In the genomic region with DNA sequence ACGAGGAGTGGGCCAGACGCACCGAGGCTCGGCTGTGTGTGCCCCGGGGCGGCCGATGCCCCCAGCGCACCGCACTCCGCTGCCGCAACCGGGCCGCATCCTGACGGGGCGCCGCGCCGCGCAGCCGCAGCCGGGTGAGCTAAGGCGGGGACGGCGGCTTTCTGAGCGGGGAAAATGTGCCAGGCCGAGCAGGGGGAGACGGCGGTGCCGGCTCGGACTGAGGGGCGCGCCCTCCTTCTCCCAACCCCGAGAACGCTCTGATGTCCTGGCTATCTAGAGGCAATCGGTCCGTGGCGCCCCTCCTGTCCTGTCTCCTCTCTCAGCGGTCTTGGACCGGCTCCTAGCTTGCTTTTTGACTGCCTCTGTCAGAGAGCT, we compare ENCODE assay signal across 9 mouse cellular contexts. TPM values are rescaled to one million over a fixed set of nuclear protein-coding genes. Genes with fewer than 3 reads are reported as not detected.
DNase-seq lines count a peak whose midpoint lies in the region; ATAC-seq and TF ChIP-seq lines count a peak whose summit lies in the region.
"Had no signal": no experiment of that assay in that cellular context is flagged by ENCODE, and none has a peak within 500 bp of the region (broad histone marks: within the 10 kb centered on the region; RNA-seq: fewer than 3 reads in every experiment).

No protein-coding gene starts in this region.

- peak overlapping the region; percentile 35; the same call in 1 of the 2 replicates for H3K27ac ChIP-seq in heart, embryonic 11.5 days (ENCODE audit: low read depth, low read length)
- H3K27ac ChIP-seq in forebrain, embryonic 13.5 days: peak overlapping the region; percentile 90
- no peak overlapping the region; the same call in 1 of the 2 replicates for H3K27ac ChIP-seq in liver, embryonic 15.5 days (replicated peaks)

- peaks cover 10% of the 10 kb centered on the region; the same call in 1 of the 2 replicates for H3K36me3 ChIP-seq in heart, embryonic 11.5 days (ENCODE audit: control insufficient read depth, insufficient read depth, low read length)
- H3K36me3 ChIP-seq in E14TG2a.4 (ENCODE audit: insufficient read depth, low read length): peaks cover 40% of the 10 kb centered on the region
- H3K36me3 ChIP-seq in forebrain, embryonic 13.5 days (ENCODE audit: poor library complexity, severe bottlenecking): peaks cover 39% of the 10 kb centered on the region
- 0 out of 2 replicates have a peak, but pooled peaks cover 8% of the 10 kb centered on the region for H3K36me3 ChIP-seq in liver, embryonic 15.5 days (replicated peaks)

- peak; percentile 3; the same call in 1 of the 2 replicates for ATAC-seq in heart, embryonic 11.5 days (replicated peaks; ENCODE audit: insufficient number of reproducible peaks, low FRiP score, low TSS enrichment)
- no peak for ATAC-seq in forebrain, embryonic 13.5 days
- ATAC-seq in liver, embryonic 15.5 days (ENCODE audit: insufficient read depth): no peak; the same call in 1 of the 2 replicates

- no peaks in the 10 kb centered on the region for H3K9me3 ChIP-seq in heart, embryonic 11.5 days (replicated peaks; ENCODE audit: control insufficient read depth, low read length)
- H3K9me3 ChIP-seq in E14TG2a.4 (ENCODE audit: low read length): no peaks in the 10 kb centered on the region
- no peaks in the 10 kb centered on the region for H3K9me3 ChIP-seq in forebrain, embryonic 13.5 days (replicated peaks)
- no peaks in the 10 kb centered on the region for H3K9me3 ChIP-seq in liver, embryonic 15.5 days (replicated peaks)

- TF ChIP-seq CTCF in E14TG2a.4 (conservative IDR thresholded peaks at IDR 0.05; ENCODE audit: low read length): no peak

- H3K4me1 ChIP-seq in heart, embryonic 11.5 days (ENCODE audit: control insufficient read depth, insufficient read depth, low read length): peaks cover 10% of the 10 kb centered on the region
- H3K4me1 ChIP-seq in E14TG2a.4 (replicated peaks; ENCODE audit: low read depth, low read length): peaks cover 38% of the 10 kb centered on the region
- H3K4me1 ChIP-seq in forebrain, embryonic 13.5 days: peaks cover 18% of the 10 kb centered on the region
- peaks cover 14% of the 10 kb centered on the region for H3K4me1 ChIP-seq in liver, embryonic 15.5 days (replicated peaks)

- intact Hi-C loops in heart, postnatal 25 days (cut with DNase I): no loop called here

- H3K27me3 ChIP-seq in heart, embryonic 11.5 days (ENCODE audit: control insufficient read depth, insufficient read depth, low read length): no peaks in the 10 kb centered on the region; the same call in 1 of the 2 replicates
- H3K27me3 ChIP-seq in E14TG2a.4 (ENCODE audit: insufficient read depth, low read length): no peaks in the 10 kb centered on the region; the same call in 1 of the 2 replicates
- 0 out of 2 replicates have a peak, but pooled peaks cover 4% of the 10 kb centered on the region for H3K27me3 ChIP-seq in forebrain, embryonic 13.5 days
- peaks cover 40% of the 10 kb centered on the region for H3K27me3 ChIP-seq in liver, embryonic 15.5 days

- H3K4me3 ChIP-seq in heart, embryonic 11.5 days (ENCODE audit: low read depth, low read length): peak overlapping the region; percentile 88
- H3K4me3 ChIP-seq in E14TG2a.4 (replicated peaks; ENCODE audit: low read length): peak overlapping the region; percentile 95
- H3K4me3 ChIP-seq in forebrain, embryonic 13.5 days: peak overlapping the region; percentile 79
- peak overlapping the region; percentile 72 for H3K4me3 ChIP-seq in liver, embryonic 15.5 days (replicated peaks)

- peak overlapping the region; percentile 89 for H3K9ac ChIP-seq in heart, embryonic 11.5 days (ENCODE audit: low read depth, low read length)
- H3K9ac ChIP-seq in forebrain, embryonic 13.5 days: peak overlapping the region; percentile 95
- peak overlapping the region; percentile 71 for H3K9ac ChIP-seq in liver, embryonic 15.5 days

- 0% methylated on average over 32 of the region's 39 CpGs for WGBS in heart, embryonic 11.5 days (ENCODE audit: insufficient replicate concordance)
- WGBS in forebrain, embryonic 13.5 days: 0% methylated on average over 32 of the region's 39 CpGs
- WGBS in liver, embryonic 15.5 days (ENCODE audit: insufficient replicate concordance): under 1% methylated on average over 39 of the region's 39 CpGs

- peak overlapping the region; percentile 89 for H3K4me2 ChIP-seq in heart, embryonic 11.5 days
- peak overlapping the region; percentile 88 for H3K4me2 ChIP-seq in forebrain, embryonic 13.5 days
- peak overlapping the region; percentile 98 for H3K4me2 ChIP-seq in liver, embryonic 15.5 days

- no peak for DNase-seq in heart, postnatal 25 days (ENCODE audit: low spot score)
- no peak for DNase-seq in thymus, postnatal 36 days
- no peak for DNase-seq in adrenal gland, adult 2 months
- no peak for DNase-seq in cerebellum, adult 11-12 months

RNA-seq across cellular contexts. Expression of gene Slc27a4, which starts 0.4 kb away (rescaled TPM):
- 6.7 and 8.3 TPM in 2 replicates for polyA plus RNA-seq in heart, embryonic 11.5 days (2014; fragmentation: Nextera tagmentation; extraction: Ambion mirVana)
- total RNA-seq in heart, postnatal 25 days (2021): 10 to 100 TPM; 17.9 to 18.7 TPM
- polyA plus RNA-seq in forebrain, embryonic 13.5 days (2015; fragmentation: Nextera tagmentation; extraction: Ambion mirVana): 18.6 and 20.3 TPM in 2 replicates
- 3.2 and 4.1 TPM in 2 replicates for polyA plus RNA-seq in liver, embryonic 15.5 days (2015; fragmentation: Nextera tagmentation; extraction: Ambion mirVana)
- total RNA-seq in adrenal gland, adult 2 months (2021): 10 to 100 TPM; 34.6 to 39.4 TPM
- polyA plus RNA-seq in adrenal gland, adult 2 months (2012; rRNA removed): 40.2 and 49.0 TPM in 2 replicates

RNA-seq across cellular contexts. Expression of gene Trub2, which starts 14.5 kb away (rescaled TPM):
- 21.0 and 25.6 TPM in 2 replicates for polyA plus RNA-seq in heart, embryonic 11.5 days (2014; fragmentation: Nextera tagmentation; extraction: Ambion mirVana)
- 10 to 100 TPM; 30.3 to 34.1 TPM for total RNA-seq in heart, postnatal 25 days (2021)
- polyA plus RNA-seq in forebrain, embryonic 13.5 days (2015; fragmentation: Nextera tagmentation; extraction: Ambion mirVana): 43.4 and 49.7 TPM in 2 replicates
- polyA plus RNA-seq in liver, embryonic 15.5 days (2015; fragmentation: Nextera tagmentation; extraction: Ambion mirVana): 11.1 and 13.0 TPM in 2 replicates
- 10 to 100 TPM; 39.3 to 42.8 TPM for total RNA-seq in adrenal gland, adult 2 months (2021)
- polyA plus RNA-seq in adrenal gland, adult 2 months (2012; rRNA removed): 25.6 and 30.7 TPM in 2 replicates

RNA-seq across cellular contexts. Expression of gene Coq4, which starts 15.5 kb away (rescaled TPM):
- 28.8 and 30.2 TPM in 2 replicates for polyA plus RNA-seq in heart, embryonic 11.5 days (2014; fragmentation: Nextera tagmentation; extraction: Ambion mirVana)
- total RNA-seq in heart, postnatal 25 days (2021): 10 to 100 TPM; 17.2 to 18.3 TPM
- 30.4 and 33.5 TPM in 2 replicates for polyA plus RNA-seq in forebrain, embryonic 13.5 days (2015; fragmentation: Nextera tagmentation; extraction: Ambion mirVana)
- 11.4 and 11.7 TPM in 2 replicates for polyA plus RNA-seq in liver, embryonic 15.5 days (2015; fragmentation: Nextera tagmentation; extraction: Ambion mirVana)
- total RNA-seq in adrenal gland, adult 2 months (2021): 10 to 100 TPM; 20.2 to 21.6 TPM
- polyA plus RNA-seq in adrenal gland, adult 2 months (2012; rRNA removed): 191 and 216 TPM in 2 replicates

RNA-seq across cellular contexts. Expression of gene Urm1, which starts 17.1 kb away (rescaled TPM):
- polyA plus RNA-seq in heart, embryonic 11.5 days (2014; fragmentation: Nextera tagmentation; extraction: Ambion mirVana): 17.4 and 18.1 TPM in 2 replicates
- 10 to 100 TPM; 31.8 to 32.4 TPM for total RNA-seq in heart, postnatal 25 days (2021)
- 18.7 and 20.1 TPM in 2 replicates for polyA plus RNA-seq in forebrain, embryonic 13.5 days (2015; fragmentation: Nextera tagmentation; extraction: Ambion mirVana)
- polyA plus RNA-seq in liver, embryonic 15.5 days (2015; fragmentation: Nextera tagmentation; extraction: Ambion mirVana): 7.9 and 8.0 TPM in 2 replicates
- total RNA-seq in adrenal gland, adult 2 months (2021): 10 to 100 TPM; 34.0 to 42.8 TPM
- polyA plus RNA-seq in adrenal gland, adult 2 months (2012; rRNA removed): 58.9 and 62.1 TPM in 2 replicates

RNA-seq across cellular contexts. Expression of gene Gm13547, which starts 43.7 kb away (rescaled TPM):
- 0.99 TPM in 1 of 2 replicates, not detected in the other for polyA plus RNA-seq in heart, embryonic 11.5 days (2014; fragmentation: Nextera tagmentation; extraction: Ambion mirVana)
- total RNA-seq in heart, postnatal 25 days (2021): not detected
- 0.72 TPM in 1 of 2 replicates, not detected in the other for polyA plus RNA-seq in forebrain, embryonic 13.5 days (2015; fragmentation: Nextera tagmentation; extraction: Ambion mirVana)
- polyA plus RNA-seq in liver, embryonic 15.5 days (2015; fragmentation: Nextera tagmentation; extraction: Ambion mirVana): not detected in 2 replicates
- not detected for total RNA-seq in adrenal gland, adult 2 months (2021)
- polyA plus RNA-seq in adrenal gland, adult 2 months (2012; rRNA removed): not detected in 2 replicates
- total RNA-seq: layer of hippocampus, postnatal 14 days had no signal
